Mouse (Mus musculus) heart, adult 2 months (tissue): Measurements from ENCODE around the gene Rnf145. TPM values are rescaled to one million over a fixed set of nuclear protein-coding genes. Genes with fewer than 3 reads are reported as not detected.

Source experiments
- DNase-seq, 2 experiments: peaks; one replicate each; pipeline ENCODE4 v3.0.0; 2021
- H3K27ac ChIP-seq: fragments of 200-600 bp; 2 replicates; pipeline ENCODE4 v1.8.1; 2022
- H3K27me3 ChIP-seq: fragments of 200-500 bp; 2 replicates; pipeline ENCODE4 v1.6.1; 2012; ENCODE audit warnings: mild to moderate bottlenecking, low read length, inconsistent platforms, mixed read lengths; ENCODE audit not compliant: control insufficient read depth, insufficient read depth
- H3K36me3 ChIP-seq: fragments of 200-500 bp; 2 replicates; pipeline ENCODE4 v1.6.1; 2012; ENCODE audit warnings: low read length, inconsistent platforms; ENCODE audit not compliant: control insufficient read depth, insufficient read depth
- H3K4me1 ChIP-seq: fragments of 200-500 bp; 2 replicates; pipeline ENCODE4 v1.6.1; 2011; ENCODE audit warnings: low read length; ENCODE audit not compliant: control insufficient read depth, insufficient read depth
- H3K4me3 ChIP-seq: fragments of 200-600 bp; 2 replicates; pipeline ENCODE4 v1.8.1; 2022
- H3K79me2 ChIP-seq: fragments of 200-500 bp; replicated peaks from 2 replicates; pipeline ENCODE4 v1.6.1; 2012; ENCODE audit warnings: mild to moderate bottlenecking, inconsistent platforms, low read length, moderate library complexity, mixed read lengths; ENCODE audit not compliant: control insufficient read depth, insufficient read depth
- H3K9ac ChIP-seq: fragments of 200-500 bp; 2 replicates; pipeline ENCODE4 v1.6.1; 2012; ENCODE audit warnings: low read depth, mild to moderate bottlenecking, control low read depth, inconsistent platforms, low read length, mixed read lengths
- CTCF ChIP-seq: fragments of 200-600 bp; IDR thresholded peaks from 2 replicates; pipeline ENCODE4 v1.8.1; 2022; ENCODE audit warnings: antibody characterized with exemption, mild to moderate bottlenecking, moderate library complexity
- EP300 ChIP-seq: fragments of 200-500 bp; IDR thresholded peaks from 2 replicates; pipeline ENCODE4 v1.6.1; 2011; ENCODE audit warnings: low read depth, low read length, control low read depth; ENCODE audit not compliant: insufficient read depth
- POLR2A ChIP-seq: fragments of 200-500 bp; IDR thresholded peaks from 2 replicates; pipeline ENCODE4 v1.6.1; 2011; ENCODE audit warnings: mild to moderate bottlenecking, low read depth, low read length, control low read depth; ENCODE audit not compliant: insufficient read depth
- WGBS: fragments of 180-500 bp; shearing (Covaris S2); methylation state at CpG from one replicate; pipeline ENCODE4 v1.1.7; 2018; 5-methylcytosine and 5-hydroxymethylcytosine counted together
- intact Hi-C: fragments of 180-260 bp; cut with DNase I; formaldehyde crosslinking; loops from one replicate; pipeline ENCODE4 v1.15.1; 2025
- polyA plus RNA-seq: library from polyadenylated mRNA; depleted of rRNA; stranded (reverse); fragments of >200 nt; gene quantifications from 2 replicates; pipeline ENCODE4 v1.2.3, GENCODE M21; 2012
- total RNA-seq, 2 experiments: library from RNA; stranded (reverse); gene quantifications; 2 replicates each; pipeline ENCODE4 v1.2.3; 2021

The Rnf145 gene
- total and polyA plus RNA-seq, 3 experiments: 11.6 to 14.0 (median 13.3) TPM

DNA sequence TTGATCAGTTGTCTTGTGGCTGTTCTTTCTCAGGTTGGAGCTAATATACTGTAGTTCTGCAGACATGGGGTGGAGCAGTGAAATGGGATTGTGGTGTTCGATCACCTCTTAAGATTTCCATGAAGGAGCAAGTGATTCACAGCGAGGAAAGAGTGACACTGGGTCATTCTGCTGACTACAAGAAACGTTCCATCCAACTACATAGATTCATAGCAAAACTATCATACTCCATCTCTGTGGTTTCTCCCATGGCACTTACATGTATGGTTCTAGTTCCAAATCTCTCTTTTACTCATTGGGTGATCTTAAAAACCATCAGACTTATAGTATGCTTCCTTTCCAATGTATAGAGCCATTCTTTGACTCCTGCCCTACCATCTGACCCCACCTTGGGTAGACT is 14.0 kb upstream of the Rnf145 start:
- Histone ChIP-seq H3K27me3 (no peaks in the 10 kb centered on the region), H3K4me3 (no peak overlapping the region), H3K4me1 (no peaks in the 10 kb centered on the region), H3K27ac (no peak overlapping the region), H3K79me2 (no peaks in the 10 kb centered on the region), H3K36me3 (no peaks in the 10 kb centered on the region), H3K9ac (no peak overlapping the region)
- intact Hi-C loops: no loop called here
- DNase-seq: no peak
- 88% methylated on average over 3 of the region's 3 CpGs for WGBS
- TF ChIP-seq CTCF (no peak), POLR2A (no peak), EP300 (no peak)

- no peak overlapping the region for H3K4me3 ChIP-seq
- H3K9ac ChIP-seq: no peak overlapping the region
- 39% methylated on average over 4 of the region's 4 CpGs for WGBS
- no peaks in the 10 kb centered on the region for H3K4me1 ChIP-seq
- no peaks in the 10 kb centered on the region for H3K27me3 ChIP-seq
- no peaks in the 10 kb centered on the region for H3K36me3 ChIP-seq
- no peaks in the 10 kb centered on the region for H3K79me2 ChIP-seq
- no peak overlapping the region for H3K27ac ChIP-seq
- intact Hi-C loops: no loop called here
- no peak for DNase-seq
- TF ChIP-seq CTCF: no peak
Measured at GRCm38 (mm10) chr11:44508876-44509275, 9.9 kb upstream of the Rnf145 start.

GRCm38 (mm10) chr11:44509906-44510305 is 8.9 kb upstream of the Rnf145 start:
- Histone ChIP-seq H3K27ac (no peak overlapping the region), H3K4me3 (no peak overlapping the region), H3K27me3 (no peaks in the 10 kb centered on the region), H3K79me2 (no peaks in the 10 kb centered on the region), H3K36me3 (no peaks in the 10 kb centered on the region), H3K9ac (no peak overlapping the region), H3K4me1 (no peaks in the 10 kb centered on the region)
- intact Hi-C loops: no loop called here
- WGBS: 82% methylated on average over 2 of the region's 2 CpGs
- TF ChIP-seq EP300 (no peak), CTCF (no peak), POLR2A (no peak)
- DNase-seq: no peak

GRCm38 (mm10) chr11:44510371-44510770 is 8.4 kb upstream of the Rnf145 start:
- H3K4me3 ChIP-seq: no peak overlapping the region
- H3K79me2 ChIP-seq: no peaks in the 10 kb centered on the region
- no peaks in the 10 kb centered on the region for H3K4me1 ChIP-seq
- H3K36me3 ChIP-seq: no peaks in the 10 kb centered on the region
- 89% methylated on average over 7 of the region's 7 CpGs for WGBS
- TF ChIP-seq EP300: no peak
- TF ChIP-seq CTCF: no peak
- TF ChIP-seq POLR2A: no peak
- no peak overlapping the region for H3K9ac ChIP-seq
- intact Hi-C loops: no loop called here
- DNase-seq: no peak
- H3K27me3 ChIP-seq: no peaks in the 10 kb centered on the region
- no peak overlapping the region for H3K27ac ChIP-seq

- H3K4me3 ChIP-seq: no peak overlapping the region
- 58% methylated on average over 14 of the region's 14 CpGs for WGBS
- no peak overlapping the region for H3K27ac ChIP-seq
- no peaks in the 10 kb centered on the region for H3K27me3 ChIP-seq
- TF ChIP-seq EP300 (no peak), POLR2A (no peak), CTCF (no peak)
- no peak overlapping the region for H3K9ac ChIP-seq
- H3K4me1 ChIP-seq: no peaks in the 10 kb centered on the region
- intact Hi-C loops: no loop called here
- H3K36me3 ChIP-seq: no peaks in the 10 kb centered on the region
- DNase-seq: no peak
- no peaks in the 10 kb centered on the region for H3K79me2 ChIP-seq
Measured at GRCm38 (mm10) chr11:44512044-44513025, 6.4 kb upstream of the Rnf145 start.

DNA sequence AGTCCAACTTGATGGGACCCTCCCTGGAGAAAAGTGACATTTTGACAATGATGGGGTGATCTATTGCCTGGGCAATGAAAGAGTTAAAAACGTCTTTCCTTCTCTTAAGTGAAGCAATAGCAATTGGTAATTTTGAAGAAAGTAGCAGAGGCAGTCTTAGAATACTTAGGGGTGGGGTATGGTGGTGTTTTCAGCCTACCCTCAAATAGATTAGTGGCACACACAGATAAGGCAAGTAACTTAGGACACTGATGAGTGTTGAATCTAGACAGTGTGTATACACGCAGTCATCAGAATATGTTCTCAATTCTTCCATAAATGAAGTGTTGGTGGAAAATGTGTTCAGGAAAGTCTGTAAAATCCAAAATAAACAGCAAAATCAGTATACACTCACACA is 5.7 kb upstream of the Rnf145 start:
- intact Hi-C loops: no loop called here
- H3K36me3 ChIP-seq: no peaks in the 10 kb centered on the region
- H3K79me2 ChIP-seq: no peaks in the 10 kb centered on the region
- no peaks in the 10 kb centered on the region for H3K4me1 ChIP-seq
- no peak overlapping the region for H3K9ac ChIP-seq
- TF ChIP-seq POLR2A (no peak), EP300 (no peak), CTCF (no peak)
- no peaks in the 10 kb centered on the region for H3K27me3 ChIP-seq
- no peak overlapping the region for H3K27ac ChIP-seq
- WGBS: 54% methylated on average over 2 of the region's 2 CpGs
- H3K4me3 ChIP-seq: no peak overlapping the region
- no peak for DNase-seq
